Mouse (Mus musculus) liver, adult 2 months (tissue): ENCODE measurements around the gene Prtg.

Experiments
- CTCF ChIP-seq: fragments of 200-500 bp; IDR thresholded peaks from 2 replicates; pipeline ENCODE4 v1.5.1; 2011; ENCODE audit warnings: low read depth, low read length, control low read depth
- POLR2A ChIP-seq: fragments of 200-500 bp; IDR thresholded peaks from 2 replicates; pipeline ENCODE4 v1.6.1; 2011; ENCODE audit warnings: low read length, control low read depth; ENCODE audit not compliant: insufficient read depth; ENCODE audit errors: extremely low read depth

GRCm38 (mm10) chr9:72775022-72775421 lies 31.7 kb upstream of the Prtg start:
- TF ChIP-seq POLR2A (no peak), CTCF (no peak)
